Mouse (Mus musculus): ENCODE measurements around the gene Pcnx2. TPM values are rescaled to one million over a fixed set of nuclear protein-coding genes. Genes with fewer than 3 reads are reported as not detected.

Pcnx2 gene
- polyA plus RNA-seq, 1 experiment from 2014 or later: 0.11 TPM

DNA sequence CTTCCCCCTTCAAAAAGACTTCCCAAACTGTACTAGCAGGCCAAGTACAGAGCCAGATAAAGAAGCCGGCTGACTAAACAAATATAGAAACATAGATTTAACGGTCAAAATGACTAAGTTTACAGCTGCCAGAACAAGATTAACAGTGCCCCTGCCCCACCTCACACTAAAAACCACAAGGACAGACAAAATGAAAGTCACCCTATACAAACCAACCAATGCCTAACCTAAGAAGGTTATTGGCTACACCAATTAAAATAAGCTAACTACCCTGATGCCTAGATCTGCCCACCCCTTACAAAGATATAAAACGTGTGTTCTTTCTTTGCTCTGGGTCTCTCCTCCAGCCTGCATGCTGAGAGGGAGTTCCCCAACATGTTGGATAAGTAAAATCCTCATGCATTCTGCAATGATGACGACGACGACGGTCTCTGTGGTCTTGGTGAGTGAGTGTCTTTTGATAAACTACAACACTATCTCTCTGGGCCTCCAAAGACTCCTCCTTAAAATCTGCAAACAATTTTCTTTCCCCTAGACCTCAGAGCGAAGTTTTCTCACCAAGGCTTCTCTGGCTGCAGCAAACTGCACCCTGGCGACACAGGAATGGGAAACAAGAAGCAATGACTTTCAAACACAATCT lies 105.2 kb downstream of the Pcnx2 start:
- Histone ChIP-seq H3K4me1 (ENCODE audit: control insufficient read depth in 2 of 2, insufficient read depth in 2 of 2, low read length in 2 of 2) (peaks cover 7 to 9% of the 10 kb centered on the region in 2 experiments; a peak in 2 of 4 replicates), H3K27ac (replicated peaks in 1 of 2; ENCODE audit: control insufficient read depth in 1 of 2, insufficient read depth in 1 of 2, low read depth in 2 of 2, low read length in 2 of 2) (no peak overlapping the region), H3K27me3 (ENCODE audit: control insufficient read depth, insufficient read depth, low read length) (no peaks in the 10 kb centered on the region), H3K36me3 (ENCODE audit: control insufficient read depth, insufficient read depth, low read length) (no peaks in the 10 kb centered on the region), H3K9me3 (ENCODE audit: control insufficient read depth, low read length) (no peaks in the 10 kb centered on the region), H3K9ac (ENCODE audit: low read length) (no peak overlapping the region), H3K4me3 (ENCODE audit: control insufficient read depth in 1 of 2, insufficient read depth in 1 of 2, low read depth in 1 of 2, low read length in 2 of 2) (no peak overlapping the region), H3K4me2 (ENCODE audit: low read length) (no peak overlapping the region)
- WGBS: 41% methylated on average over 9 of the region's 9 CpGs
- ATAC-seq (ENCODE audit: insufficient number of reproducible peaks, insufficient read depth, low FRiP score, low read depth): no peak

- Histone ChIP-seq H3K27ac (replicated peaks in 1 of 2; ENCODE audit: control insufficient read depth in 1 of 2, insufficient read depth in 1 of 2, low read depth in 2 of 2, low read length in 2 of 2) (no peak overlapping the region), H3K27me3 (ENCODE audit: control insufficient read depth, insufficient read depth, low read length) (no peaks in the 10 kb centered on the region), H3K4me3 (ENCODE audit: control insufficient read depth in 1 of 2, insufficient read depth in 1 of 2, low read depth in 1 of 2, low read length in 2 of 2) (no peak overlapping the region), H3K9me3 (ENCODE audit: control insufficient read depth, low read length) (no peaks in the 10 kb centered on the region), H3K4me1 (ENCODE audit: control insufficient read depth in 2 of 2, insufficient read depth in 2 of 2, low read length in 2 of 2) (peaks cover 0 to 6% of the 10 kb centered on the region in 2 experiments; a peak in 1 of 4 replicates), H3K4me2 (ENCODE audit: low read length) (no peak overlapping the region), H3K9ac (ENCODE audit: low read length) (no peak overlapping the region), H3K36me3 (ENCODE audit: control insufficient read depth, insufficient read depth, low read length) (no peaks in the 10 kb centered on the region)
- 32% methylated on average over 7 of the region's 7 CpGs for WGBS
- no peak for ATAC-seq (ENCODE audit: insufficient number of reproducible peaks, insufficient read depth, low FRiP score, low read depth)
These were observed 111.2 kb downstream of the Pcnx2 start for GRCm38 (mm10) chr8:125786886-125787285.

DNA sequence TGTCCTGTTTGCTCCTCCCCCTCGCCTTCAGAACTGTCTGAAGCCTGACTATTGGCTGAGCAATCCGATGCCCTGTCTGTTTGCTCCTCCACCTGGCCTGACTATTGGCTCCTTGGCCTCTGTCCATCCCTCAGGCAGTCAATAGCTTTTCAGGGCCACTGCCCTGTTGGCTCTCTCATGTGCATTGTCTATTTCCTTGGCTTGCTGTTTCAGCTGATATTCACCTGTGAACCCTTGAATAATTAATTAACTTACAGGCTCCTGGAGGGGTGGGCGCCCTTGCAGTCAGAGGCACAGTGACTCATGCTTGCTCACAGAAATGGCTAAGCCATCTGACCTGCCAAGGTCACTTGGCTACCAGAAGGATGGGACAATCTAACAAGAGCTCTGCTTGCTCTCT lies 116.0 kb downstream of the Pcnx2 start:
- no peaks in the 10 kb centered on the region for H3K36me3 ChIP-seq (ENCODE audit: control insufficient read depth, insufficient read depth, low read length)
- H3K9me3 ChIP-seq (ENCODE audit: control insufficient read depth, low read length): no peaks in the 10 kb centered on the region
- no peak overlapping the region for H3K9ac ChIP-seq (ENCODE audit: low read length)
- no peaks in the 10 kb centered on the region for H3K27me3 ChIP-seq (ENCODE audit: control insufficient read depth, insufficient read depth, low read length)
- no peak overlapping the region for H3K4me3 ChIP-seq (ENCODE audit: control insufficient read depth in 1 of 2, insufficient read depth in 1 of 2, low read depth in 1 of 2, low read length in 2 of 2)
- no peak for ATAC-seq (ENCODE audit: insufficient number of reproducible peaks, insufficient read depth, low FRiP score, low read depth)
- no peak overlapping the region for H3K27ac ChIP-seq (replicated peaks in 1 of 2; ENCODE audit: control insufficient read depth in 1 of 2, insufficient read depth in 1 of 2, low read depth in 2 of 2, low read length in 2 of 2)
- no peak overlapping the region for H3K4me2 ChIP-seq (ENCODE audit: low read length)
- WGBS: 62% methylated on average over 3 of the region's 3 CpGs
- H3K4me1 ChIP-seq (ENCODE audit: control insufficient read depth in 2 of 2, insufficient read depth in 2 of 2, low read length in 2 of 2): peaks cover 0 to 2% of the 10 kb centered on the region in 2 experiments; a peak in 1 of 4 replicates

- Histone ChIP-seq H3K27ac (replicated peaks in 1 of 2; ENCODE audit: control insufficient read depth in 1 of 2, insufficient read depth in 1 of 2, low read depth in 2 of 2, low read length in 2 of 2) (no peak overlapping the region), H3K4me1 (ENCODE audit: control insufficient read depth in 2 of 2, insufficient read depth in 2 of 2, low read length in 2 of 2) (peaks cover 0 to 2% of the 10 kb centered on the region in 2 experiments; a peak in 1 of 4 replicates), H3K27me3 (ENCODE audit: control insufficient read depth, insufficient read depth, low read length) (no peaks in the 10 kb centered on the region), H3K9me3 (ENCODE audit: control insufficient read depth, low read length) (no peaks in the 10 kb centered on the region), H3K36me3 (ENCODE audit: control insufficient read depth, insufficient read depth, low read length) (no peaks in the 10 kb centered on the region), H3K4me2 (ENCODE audit: low read length) (no peak overlapping the region), H3K4me3 (ENCODE audit: control insufficient read depth in 1 of 2, insufficient read depth in 1 of 2, low read depth in 1 of 2, low read length in 2 of 2) (no peak overlapping the region), H3K9ac (ENCODE audit: low read length) (no peak overlapping the region)
- no peak for ATAC-seq (ENCODE audit: insufficient number of reproducible peaks, insufficient read depth, low FRiP score, low read depth)
- WGBS: 58% methylated on average over 8 of the region's 8 CpGs
These were observed 118.5 kb downstream of the Pcnx2 start for GRCm38 (mm10) chr8:125779656-125780055.

DNA sequence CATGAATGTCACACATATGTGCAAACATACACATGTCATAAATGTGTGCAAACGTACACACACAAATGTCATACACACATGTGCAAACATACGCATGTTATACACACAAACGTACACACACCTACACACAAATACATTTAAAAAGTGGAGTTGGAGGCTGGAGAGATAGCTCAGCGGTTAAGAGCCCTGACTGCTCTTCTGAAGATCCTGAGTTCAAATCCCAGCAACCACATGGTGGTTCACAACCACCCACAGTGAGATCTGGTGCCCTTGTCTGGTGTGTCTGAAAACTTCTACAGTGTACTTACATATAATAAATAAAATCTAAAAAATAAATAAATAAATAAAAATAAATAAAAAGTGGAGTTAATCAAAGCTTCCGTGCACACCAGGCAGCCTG lies 119.2 kb downstream of the Pcnx2 start:
- ATAC-seq (ENCODE audit: insufficient number of reproducible peaks, insufficient read depth, low FRiP score, low read depth): no peak
- H3K9ac ChIP-seq (ENCODE audit: low read length): no peak overlapping the region
- no peak overlapping the region for H3K4me2 ChIP-seq (ENCODE audit: low read length)
- H3K36me3 ChIP-seq (ENCODE audit: control insufficient read depth, insufficient read depth, low read length): no peaks in the 10 kb centered on the region
- no peaks in the 10 kb centered on the region for H3K9me3 ChIP-seq (ENCODE audit: control insufficient read depth, low read length)
- no peaks in the 10 kb centered on the region for H3K27me3 ChIP-seq (ENCODE audit: control insufficient read depth, insufficient read depth, low read length)
- H3K4me1 ChIP-seq (ENCODE audit: control insufficient read depth in 2 of 2, insufficient read depth in 2 of 2, low read length in 2 of 2): peaks cover 0 to 2% of the 10 kb centered on the region in 2 experiments; a peak in 1 of 4 replicates
- H3K4me3 ChIP-seq (ENCODE audit: control insufficient read depth in 1 of 2, insufficient read depth in 1 of 2, low read depth in 1 of 2, low read length in 2 of 2): no peak overlapping the region
- H3K27ac ChIP-seq (replicated peaks in 1 of 2; ENCODE audit: control insufficient read depth in 1 of 2, insufficient read depth in 1 of 2, low read depth in 2 of 2, low read length in 2 of 2): no peak overlapping the region
- WGBS: 85% methylated on average over 5 of the region's 5 CpGs

- H3K4me1 ChIP-seq (ENCODE audit: control insufficient read depth in 2 of 2, insufficient read depth in 2 of 2, low read length in 2 of 2): peaks cover 0 to 2% of the 10 kb centered on the region in 2 experiments; a peak in 1 of 4 replicates
- no peaks in the 10 kb centered on the region for H3K36me3 ChIP-seq (ENCODE audit: control insufficient read depth, insufficient read depth, low read length)
- ATAC-seq (ENCODE audit: insufficient number of reproducible peaks, insufficient read depth, low FRiP score, low read depth): no peak
- 52% methylated on average over 12 of the region's 12 CpGs for WGBS
- no peak overlapping the region for H3K27ac ChIP-seq (replicated peaks in 1 of 2; ENCODE audit: control insufficient read depth in 1 of 2, insufficient read depth in 1 of 2, low read depth in 2 of 2, low read length in 2 of 2)
- H3K27me3 ChIP-seq (ENCODE audit: control insufficient read depth, insufficient read depth, low read length): no peaks in the 10 kb centered on the region
- H3K9me3 ChIP-seq (ENCODE audit: control insufficient read depth, low read length): no peaks in the 10 kb centered on the region
- H3K4me3 ChIP-seq (ENCODE audit: control insufficient read depth in 1 of 2, insufficient read depth in 1 of 2, low read depth in 1 of 2, low read length in 2 of 2): no peak overlapping the region
- no peak overlapping the region for H3K9ac ChIP-seq (ENCODE audit: low read length)
- no peak overlapping the region for H3K4me2 ChIP-seq (ENCODE audit: low read length)
These were observed 120.5 kb downstream of the Pcnx2 start for GRCm38 (mm10) chr8:125777478-125778164.

DNA sequence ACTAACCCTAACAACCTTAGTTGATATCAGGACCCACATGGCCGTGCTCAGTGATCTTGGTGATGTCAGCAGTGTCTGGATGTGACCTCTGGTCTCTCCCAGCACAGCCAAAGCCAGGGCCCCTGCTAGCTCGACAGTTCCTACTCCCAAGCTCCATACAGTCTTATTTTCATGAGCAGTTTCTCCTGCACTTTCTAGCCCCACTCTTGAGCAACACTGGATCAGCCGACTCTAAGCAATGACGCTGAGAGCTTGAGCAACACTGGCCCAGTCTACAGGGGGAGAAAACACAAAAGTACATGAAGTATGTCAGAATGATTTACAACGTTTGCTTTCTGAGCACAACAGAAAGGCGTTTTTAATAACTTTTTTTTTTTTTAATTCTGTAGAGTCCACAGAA lies 121.3 kb downstream of the Pcnx2 start:
- Histone ChIP-seq H3K9me3 (ENCODE audit: control insufficient read depth, low read length) (no peaks in the 10 kb centered on the region), H3K27me3 (ENCODE audit: control insufficient read depth, insufficient read depth, low read length) (no peaks in the 10 kb centered on the region), H3K27ac (replicated peaks in 1 of 2; ENCODE audit: control insufficient read depth in 1 of 2, insufficient read depth in 1 of 2, low read depth in 2 of 2, low read length in 2 of 2) (no peak overlapping the region), H3K36me3 (ENCODE audit: control insufficient read depth, insufficient read depth, low read length) (no peaks in the 10 kb centered on the region), H3K4me1 (ENCODE audit: control insufficient read depth in 2 of 2, insufficient read depth in 2 of 2, low read length in 2 of 2) (peaks cover 0 to 4% of the 10 kb centered on the region in 2 experiments; a peak in 1 of 4 replicates), H3K9ac (ENCODE audit: low read length) (no peak overlapping the region), H3K4me2 (ENCODE audit: low read length) (no peak overlapping the region), H3K4me3 (ENCODE audit: control insufficient read depth in 1 of 2, insufficient read depth in 1 of 2, low read depth in 1 of 2, low read length in 2 of 2) (no peak overlapping the region)
- whole genome bisulfite sequencing: 70% methylated on average over 6 of the region's 6 CpGs
- no peak for ATAC-seq (ENCODE audit: insufficient number of reproducible peaks, insufficient read depth, low FRiP score, low read depth)

All from heart, embryonic 14.5 days (tissue).